Mouse (Mus musculus) ES-Bruce4 (cell line): ENCODE measurements around the gene Terf2.

Experiments
- CTCF ChIP-seq: IDR thresholded peaks from one replicate; pipeline ENCODE4 v1.8.1; 2011; ENCODE audit warnings: low read depth, low read length
- EP300 ChIP-seq: IDR thresholded peaks from 2 replicates; pipeline ENCODE4 v1.6.1; 2011; ENCODE audit warnings: low read depth, low read length; ENCODE audit not compliant: insufficient read depth
- POLR2A ChIP-seq: IDR thresholded peaks from one replicate; pipeline ENCODE4 v1.8.1; 2011; ENCODE audit warnings: low read length; ENCODE audit not compliant: insufficient read depth

- TF ChIP-seq CTCF (no peak), EP300 (no peak), POLR2A (no peak)
Measured at GRCm38 (mm10) chr8:107137591-107137990, 41.2 kb upstream of the Terf2 start.
